Mouse (Mus musculus): Measurements from ENCODE around the gene Pitpnm1.
"Not testable (repeated sequence)": the region's sequence is repeated elsewhere in the genome, so short reads cannot be mapped to it uniquely, and the experiment has no call there.

Pitpnm1 gene

GRCm38 (mm10) chr19:4120496-4120895, 20.7 kb downstream of the Pitpnm1 start:
- no peak for DNase-seq

GRCm38 (mm10) chr19:4121097-4121805, 21.5 kb downstream of the Pitpnm1 start:
- peak; percentile 99 for DNase-seq

GRCm38 (mm10) chr19:4121896-4122295, 22.1 kb downstream of the Pitpnm1 start:
- DNase-seq, result not testable (repeated sequence)

GRCm38 (mm10) chr19:4122411-4123370, 22.9 kb downstream of the Pitpnm1 start:
- no peak for DNase-seq

GRCm38 (mm10) chr19:4124432-4124831, 24.6 kb downstream of the Pitpnm1 start:
- no peak for DNase-seq

GRCm38 (mm10) chr19:4125268-4125667, 25.5 kb downstream of the Pitpnm1 start:
- not testable (repeated sequence) for DNase-seq

- DNase-seq, result peak; percentile 99
Observed at GRCm38 (mm10) chr19:4125741-4126696, 26.2 kb downstream of the Pitpnm1 start, which contains the start of gene Aip. Aip (minus strand) TSS chr19:4125858.

- DNase-seq, result peak; percentile 38
Observed at GRCm38 (mm10) chr19:4126759-4127495, 27.1 kb downstream of the Pitpnm1 start.

GRCm38 (mm10) chr19:4129462-4129861, 29.7 kb downstream of the Pitpnm1 start:
- DNase-seq, result no peak

GRCm38 (mm10) chr19:4130106-4130505, 30.3 kb downstream of the Pitpnm1 start:
- DNase-seq, result no peak

GRCm38 (mm10) chr19:4131075-4131474, 31.3 kb downstream of the Pitpnm1 start:
- no peak for DNase-seq

GRCm38 (mm10) chr19:4131768-4132167, 32.0 kb downstream of the Pitpnm1 start:
- no peak for DNase-seq

GRCm38 (mm10) chr19:4134354-4134753, 34.6 kb downstream of the Pitpnm1 start:
- no peak for DNase-seq

GRCm38 (mm10) chr19:4135229-4135962, 35.6 kb downstream of the Pitpnm1 start:
- not testable (repeated sequence) for DNase-seq

- not testable (repeated sequence) for DNase-seq
Observed at GRCm38 (mm10) chr19:4135963-4136345, 36.2 kb downstream of the Pitpnm1 start.

- no peak for DNase-seq
Observed at GRCm38 (mm10) chr19:4136463-4136862, 36.7 kb downstream of the Pitpnm1 start.

- DNase-seq, result no peak
Observed at GRCm38 (mm10) chr19:4137913-4138312, 38.1 kb downstream of the Pitpnm1 start.

GRCm38 (mm10) chr19:4139446-4139845, 39.6 kb downstream of the Pitpnm1 start, which contains the start of gene Gpr152:
Gpr152 (plus strand) TSS chr19:4139787.
- DNase-seq, result no peak

GRCm38 (mm10) chr19:4140147-4140546, 40.3 kb downstream of the Pitpnm1 start:
- DNase-seq, result no peak

GRCm38 (mm10) chr19:4142416-4143173, 42.8 kb downstream of the Pitpnm1 start:
- no peak for DNase-seq
